Mouse (Mus musculus): Measurements from ENCODE around the gene Prim2. TPM values are rescaled to one million over a fixed set of nuclear protein-coding genes. Genes with fewer than 3 reads are reported as not detected.
"Not testable (repeated sequence)": the region's sequence is repeated elsewhere in the genome, so short reads cannot be mapped to it uniquely, and the experiment has no call there.

Prim2 gene
- polyA plus RNA-seq, 1 experiment from 2014 or later, result 21.5 TPM

GRCm38 (mm10) chr1:33627070-33627469, 42.5 kb downstream of the Prim2 start:
- H3K9ac ChIP-seq (ENCODE audit: low read depth, low read length), result no peak overlapping the region

GRCm38 (mm10) chr1:33624900-33625299, 44.7 kb downstream of the Prim2 start:
- no peaks in the 10 kb centered on the region for H3K27me3 ChIP-seq (replicated peaks; ENCODE audit: control insufficient read depth, insufficient read depth, low read length)
- no peaks in the 10 kb centered on the region for H3K36me3 ChIP-seq (ENCODE audit: control insufficient read depth, insufficient read depth, low read length)
- no peaks in the 10 kb centered on the region for H3K4me1 ChIP-seq (ENCODE audit: control insufficient read depth, insufficient read depth, low read depth, low read length)
- H3K4me3 ChIP-seq (ENCODE audit: low read length), result no peak overlapping the region
- no peak overlapping the region for H3K4me2 ChIP-seq (ENCODE audit: low read length)
- no peak for ATAC-seq
- H3K9ac ChIP-seq (ENCODE audit: low read depth, low read length), result no peak overlapping the region
- H3K9me3 ChIP-seq (ENCODE audit: control insufficient read depth, low read length), result no peaks in the 10 kb centered on the region
- WGBS, result 94% methylated on average over 6 of the region's 6 CpGs
- H3K27ac ChIP-seq (ENCODE audit: low read depth, low read length), result no peak overlapping the region

More at GRCm38 (mm10) chr1:33627070-33627469, 42.5 kb downstream of the Prim2 start:
- H3K4me2 ChIP-seq (ENCODE audit: low read length), result no peak overlapping the region
- no peaks in the 10 kb centered on the region for H3K4me1 ChIP-seq (ENCODE audit: control insufficient read depth, insufficient read depth, low read depth, low read length)
- no peaks in the 10 kb centered on the region for H3K36me3 ChIP-seq (ENCODE audit: control insufficient read depth, insufficient read depth, low read length)
- no peaks in the 10 kb centered on the region for H3K9me3 ChIP-seq (ENCODE audit: control insufficient read depth, low read length)
- no peak overlapping the region for H3K4me3 ChIP-seq (ENCODE audit: low read length)
- no peak for ATAC-seq
- no peaks in the 10 kb centered on the region for H3K27me3 ChIP-seq (replicated peaks; ENCODE audit: control insufficient read depth, insufficient read depth, low read length)
- WGBS, result 84% methylated on average over 2 of the region's 2 CpGs
- H3K27ac ChIP-seq (ENCODE audit: low read depth, low read length), result no peak overlapping the region

- 89% methylated on average over 4 of the region's 4 CpGs for WGBS
- H3K9ac ChIP-seq (ENCODE audit: low read depth, low read length), result no peak overlapping the region
- H3K36me3 ChIP-seq (ENCODE audit: control insufficient read depth, insufficient read depth, low read length), result no peaks in the 10 kb centered on the region
Measured at GRCm38 (mm10) chr1:33624441-33624840, 45.2 kb downstream of the Prim2 start.

GRCm38 (mm10) chr1:33621791-33622190, 47.8 kb downstream of the Prim2 start:
- Histone ChIP-seq H3K4me1 (ENCODE audit: control insufficient read depth, insufficient read depth, low read depth, low read length) (no peaks in the 10 kb centered on the region), H3K9ac (ENCODE audit: low read depth, low read length) (no peak overlapping the region), H3K27ac (ENCODE audit: low read depth, low read length) (no peak overlapping the region), H3K4me3 (ENCODE audit: low read length) (no peak overlapping the region), H3K36me3 (ENCODE audit: control insufficient read depth, insufficient read depth, low read length) (no peaks in the 10 kb centered on the region), H3K27me3 (replicated peaks; ENCODE audit: control insufficient read depth, insufficient read depth, low read length) (no peaks in the 10 kb centered on the region), H3K4me2 (ENCODE audit: low read length) (no peak overlapping the region), H3K9me3 (ENCODE audit: control insufficient read depth, low read length) (no peaks in the 10 kb centered on the region)
- 87% methylated on average over 10 of the region's 10 CpGs for WGBS
- no peak for ATAC-seq

More at GRCm38 (mm10) chr1:33624441-33624840, 45.2 kb downstream of the Prim2 start:
- no peak for ATAC-seq
- H3K27ac ChIP-seq (ENCODE audit: low read depth, low read length), result no peak overlapping the region
- no peak overlapping the region for H3K4me3 ChIP-seq (ENCODE audit: low read length)
- H3K4me1 ChIP-seq (ENCODE audit: control insufficient read depth, insufficient read depth, low read depth, low read length), result no peaks in the 10 kb centered on the region
- H3K27me3 ChIP-seq (replicated peaks; ENCODE audit: control insufficient read depth, insufficient read depth, low read length), result no peaks in the 10 kb centered on the region
- H3K9me3 ChIP-seq (ENCODE audit: control insufficient read depth, low read length), result no peaks in the 10 kb centered on the region
- no peak overlapping the region for H3K4me2 ChIP-seq (ENCODE audit: low read length)

GRCm38 (mm10) chr1:33620091-33620788, 49.4 kb downstream of the Prim2 start:
- H3K36me3 ChIP-seq (ENCODE audit: control insufficient read depth, insufficient read depth, low read length), result no peaks in the 10 kb centered on the region
- H3K4me2 ChIP-seq (ENCODE audit: low read length), result no peak overlapping the region
- no peaks in the 10 kb centered on the region for H3K9me3 ChIP-seq (ENCODE audit: control insufficient read depth, low read length)
- WGBS, result 94% methylated on average over 9 of the region's 9 CpGs
- H3K4me3 ChIP-seq (ENCODE audit: low read length), result no peak overlapping the region
- ATAC-seq, result no peak
- no peak overlapping the region for H3K9ac ChIP-seq (ENCODE audit: low read depth, low read length)
- no peaks in the 10 kb centered on the region for H3K27me3 ChIP-seq (replicated peaks; ENCODE audit: control insufficient read depth, insufficient read depth, low read length)
- no peaks in the 10 kb centered on the region for H3K4me1 ChIP-seq (ENCODE audit: control insufficient read depth, insufficient read depth, low read depth, low read length)
- H3K27ac ChIP-seq (ENCODE audit: low read depth, low read length), result no peak overlapping the region

GRCm38 (mm10) chr1:33616642-33617041, 53.0 kb downstream of the Prim2 start:
- not testable (repeated sequence) for H3K36me3 ChIP-seq (ENCODE audit: control insufficient read depth, insufficient read depth, low read length); H3K4me2 ChIP-seq (ENCODE audit: low read length); H3K4me3 ChIP-seq (ENCODE audit: low read length); H3K9ac ChIP-seq (ENCODE audit: low read depth, low read length); ATAC-seq; H3K27ac ChIP-seq (ENCODE audit: low read depth, low read length); H3K4me1 ChIP-seq (ENCODE audit: control insufficient read depth, insufficient read depth, low read depth, low read length); H3K9me3 ChIP-seq (ENCODE audit: control insufficient read depth, low read length); H3K27me3 ChIP-seq (replicated peaks; ENCODE audit: control insufficient read depth, insufficient read depth, low read length)
- 98% methylated on average over 6 of the region's 6 CpGs for WGBS

GRCm38 (mm10) chr1:33612100-33612499, 57.5 kb downstream of the Prim2 start:
- Histone ChIP-seq H3K4me1 (ENCODE audit: control insufficient read depth, insufficient read depth, low read depth, low read length) (no peaks in the 10 kb centered on the region), H3K4me3 (ENCODE audit: low read length) (no peak overlapping the region), H3K27ac (ENCODE audit: low read depth, low read length) (no peak overlapping the region), H3K9me3 (ENCODE audit: control insufficient read depth, low read length) (no peaks in the 10 kb centered on the region; the same call in 1 of the 2 replicates), H3K4me2 (ENCODE audit: low read length) (no peak overlapping the region), H3K36me3 (ENCODE audit: control insufficient read depth, insufficient read depth, low read length) (no peaks in the 10 kb centered on the region), H3K27me3 (replicated peaks; ENCODE audit: control insufficient read depth, insufficient read depth, low read length) (no peaks in the 10 kb centered on the region), H3K9ac (ENCODE audit: low read depth, low read length) (no peak overlapping the region)
- WGBS, result 93% methylated on average over 1 of the region's 1 CpGs
- ATAC-seq, result no peak

- no peak overlapping the region for H3K4me2 ChIP-seq (ENCODE audit: low read length)
- no peak overlapping the region for H3K4me3 ChIP-seq (ENCODE audit: low read length)
- H3K27me3 ChIP-seq (replicated peaks; ENCODE audit: control insufficient read depth, insufficient read depth, low read length), result no peaks in the 10 kb centered on the region
- 59% methylated on average over 14 of the region's 14 CpGs for WGBS
- peak; percentile 30; the same call in 1 of the 2 replicates for ATAC-seq
- H3K9ac ChIP-seq (ENCODE audit: low read depth, low read length), result no peak overlapping the region
- no peaks in the 10 kb centered on the region for H3K4me1 ChIP-seq (ENCODE audit: control insufficient read depth, insufficient read depth, low read depth, low read length)
- H3K27ac ChIP-seq (ENCODE audit: low read depth, low read length), result peak overlapping the region; percentile 29; the same call in 1 of the 2 replicates
- H3K9me3 ChIP-seq (ENCODE audit: control insufficient read depth, low read length), result no peaks in the 10 kb centered on the region; the same call in 1 of the 2 replicates
- H3K36me3 ChIP-seq (ENCODE audit: control insufficient read depth, insufficient read depth, low read length), result no peaks in the 10 kb centered on the region
Measured at GRCm38 (mm10) chr1:33610026-33610721, 59.4 kb downstream of the Prim2 start.

- Histone ChIP-seq H3K4me3 (ENCODE audit: low read length) (no peak overlapping the region), H3K27ac (ENCODE audit: low read depth, low read length) (no peak overlapping the region), H3K27me3 (replicated peaks; ENCODE audit: control insufficient read depth, insufficient read depth, low read length) (no peaks in the 10 kb centered on the region), H3K9me3 (ENCODE audit: control insufficient read depth, low read length) (no peaks in the 10 kb centered on the region; the same call in 1 of the 2 replicates), H3K9ac (ENCODE audit: low read depth, low read length) (no peak overlapping the region), H3K4me2 (ENCODE audit: low read length) (no peak overlapping the region), H3K36me3 (ENCODE audit: control insufficient read depth, insufficient read depth, low read length) (no peaks in the 10 kb centered on the region), H3K4me1 (ENCODE audit: control insufficient read depth, insufficient read depth, low read depth, low read length) (no peaks in the 10 kb centered on the region)
- 31% methylated on average over 2 of the region's 2 CpGs for WGBS
- ATAC-seq, result no peak
Measured at GRCm38 (mm10) chr1:33608133-33608532, 61.5 kb downstream of the Prim2 start.

All from hindbrain, embryonic 16.5 days (tissue).